ENCODE assay signal across 21 mouse cellular contexts in genomic region chr2:180796008-180796407, GRCm38 (mm10). TPM values are rescaled to one million over a fixed set of nuclear protein-coding genes. Genes with fewer than 3 reads are reported as not detected.
DNase-seq lines count a peak whose midpoint lies in the region; ATAC-seq and TF ChIP-seq lines count a peak whose summit lies in the region.
"Had no signal": no experiment of that assay in that cellular context is flagged by ENCODE, and none has a peak within 500 bp of the region (broad histone marks: within the 10 kb centered on the region; RNA-seq: fewer than 3 reads in every experiment).

No protein-coding gene starts in this region.

- ATAC-seq in hindbrain, embryonic 12.5 days (ENCODE audit: low FRiP score) = no peak
- ATAC-seq in lung, postnatal 0 days = no peak
- ATAC-seq in midbrain, postnatal 0 days (ENCODE audit: low FRiP score) = no peak

- no peak for TF ChIP-seq EP300 in lung, postnatal 0 days (IDR thresholded peaks at IDR 0.05)

- H3K4me2 ChIP-seq in hindbrain, embryonic 12.5 days (replicated peaks) = no peak overlapping the region
- no peak overlapping the region for H3K4me2 ChIP-seq in lung, postnatal 0 days (replicated peaks; ENCODE audit: low read depth, low read length)
- no peak overlapping the region for H3K4me2 ChIP-seq in midbrain, postnatal 0 days (ENCODE audit: low read depth, low read length, poor library complexity, severe bottlenecking)
- H3K4me2 ChIP-seq: embryonic facial prominence, embryonic 13.5 days; heart, embryonic 11.5 days; hindbrain, embryonic 15.5 days; neural tube, embryonic 13.5 days had no signal

- WGBS in hindbrain, embryonic 10.5 days = 55% methylated on average over 4 of the region's 4 CpGs
- WGBS in hindbrain, embryonic 12.5 days = 59% methylated on average over 4 of the region's 4 CpGs
- 47% methylated on average over 4 of the region's 4 CpGs for WGBS in lung, postnatal 0 days
- 56% methylated on average over 4 of the region's 4 CpGs for WGBS in midbrain, postnatal 0 days

- H3K9ac ChIP-seq in hindbrain, embryonic 12.5 days = no peak overlapping the region
- no peak overlapping the region for H3K9ac ChIP-seq in lung, postnatal 0 days (replicated peaks; ENCODE audit: low read depth)
- H3K9ac ChIP-seq in midbrain, postnatal 0 days (replicated peaks; ENCODE audit: low read length, poor library complexity, severe bottlenecking) = no peak overlapping the region
- H3K9ac ChIP-seq: embryonic facial prominence, embryonic 13.5 days; hindbrain, embryonic 15.5 days; neural tube, embryonic 13.5 days had no signal

- TF ChIP-seq CTCF in lung, postnatal 0 days (IDR thresholded peaks at IDR 0.05) = peak; percentile 36
- TF ChIP-seq CTCF in midbrain, postnatal 0 days (IDR thresholded peaks at IDR 0.05) = peak; percentile 56

- no peak for DNase-seq in hindbrain, embryonic 10.5 days (ENCODE audit: low spot score)
- DNase-seq in lung, postnatal 0 days (ENCODE audit: low spot score) = no peak
- DNase-seq in lung, postnatal 4 days = no peak
- DNase-seq in NIH3T3 (ENCODE audit: low read depth) = peak; percentile 12
- DNase-seq in midbrain, postnatal 0 days (ENCODE audit: low spot score) = no peak
- DNase-seq in frontal cortex, adult 2 months (ENCODE audit: extremely low spot score in 1 of 2, low spot score in 1 of 2) = no peak
- DNase-seq: cerebellum, adult 9-11 months; kidney, adult 9 months; liver; thymus, postnatal 25 days had no signal

- H3K9me3 ChIP-seq in hindbrain, embryonic 10.5 days = no peaks in the 10 kb centered on the region
- H3K9me3 ChIP-seq in hindbrain, embryonic 12.5 days (replicated peaks) = no peaks in the 10 kb centered on the region
- H3K9me3 ChIP-seq in lung, postnatal 0 days (ENCODE audit: low read length) = no peaks in the 10 kb centered on the region
- H3K9me3 ChIP-seq in midbrain, postnatal 0 days (ENCODE audit: low read length) = no peaks in the 10 kb centered on the region
- H3K9me3 ChIP-seq: embryonic facial prominence, embryonic 13.5 days; hindbrain, embryonic 15.5 days; neural tube, embryonic 13.5 days had no signal

- H3K27ac ChIP-seq in hindbrain, embryonic 10.5 days = peak overlapping the region; percentile 84
- no peak overlapping the region for H3K27ac ChIP-seq in hindbrain, embryonic 12.5 days
- H3K27ac ChIP-seq in lung, postnatal 0 days (ENCODE audit: low read length) = no peak overlapping the region
- H3K27ac ChIP-seq in midbrain, postnatal 0 days (ENCODE audit: low read depth, low read length) = no peak overlapping the region
- H3K27ac ChIP-seq: embryonic facial prominence, embryonic 13.5 days; hindbrain, embryonic 15.5 days; neural tube, embryonic 13.5 days had no signal

- no peaks in the 10 kb centered on the region for H3K27me3 ChIP-seq in hindbrain, embryonic 10.5 days (ENCODE audit: insufficient read depth, poor library complexity, severe bottlenecking)
- H3K27me3 ChIP-seq in hindbrain, embryonic 12.5 days = 0 out of 2 replicates have a peak, but pooled peaks cover under 1% of the 10 kb centered on the region
- no peaks in the 10 kb centered on the region for H3K27me3 ChIP-seq in lung, postnatal 0 days (replicated peaks; ENCODE audit: insufficient read depth, low read length)
- H3K27me3 ChIP-seq in midbrain, postnatal 0 days (ENCODE audit: insufficient read depth, low read length) = no peaks in the 10 kb centered on the region
- H3K27me3 ChIP-seq: hindbrain, embryonic 15.5 days; neural tube, embryonic 13.5 days had no signal

- H3K4me1 ChIP-seq in hindbrain, embryonic 10.5 days (replicated peaks) = peaks cover 37% of the 10 kb centered on the region
- H3K4me1 ChIP-seq in hindbrain, embryonic 12.5 days = peaks cover 12% of the 10 kb centered on the region
- no peaks in the 10 kb centered on the region for H3K4me1 ChIP-seq in lung, postnatal 0 days (ENCODE audit: insufficient read depth, low read depth, low read length)
- no peaks in the 10 kb centered on the region for H3K4me1 ChIP-seq in midbrain, postnatal 0 days (ENCODE audit: insufficient read depth, low read length)
- H3K4me1 ChIP-seq: hindbrain, embryonic 15.5 days had no signal

- no peak overlapping the region for H3K4me3 ChIP-seq in hindbrain, embryonic 10.5 days
- no peak overlapping the region for H3K4me3 ChIP-seq in hindbrain, embryonic 12.5 days
- H3K4me3 ChIP-seq in lung, postnatal 0 days (ENCODE audit: low read depth, low read length) = no peak overlapping the region
- H3K4me3 ChIP-seq in midbrain, postnatal 0 days (ENCODE audit: low read depth, low read length) = no peak overlapping the region
- H3K4me3 ChIP-seq: embryonic facial prominence, embryonic 13.5 days; hindbrain, embryonic 15.5 days; neural tube, embryonic 13.5 days had no signal

- no peaks in the 10 kb centered on the region for H3K36me3 ChIP-seq in hindbrain, embryonic 10.5 days
- no peaks in the 10 kb centered on the region for H3K36me3 ChIP-seq in hindbrain, embryonic 12.5 days
- H3K36me3 ChIP-seq in lung, postnatal 0 days (ENCODE audit: insufficient read depth, low read length) = no peaks in the 10 kb centered on the region
- H3K36me3 ChIP-seq in midbrain, postnatal 0 days (ENCODE audit: insufficient read depth, low read length) = no peaks in the 10 kb centered on the region
- H3K36me3 ChIP-seq: embryonic facial prominence, embryonic 13.5 days; hindbrain, embryonic 15.5 days; neural tube, embryonic 13.5 days had no signal

RNA-seq across cellular contexts. Expression of gene Bhlhe23, which starts 19.3 kb away (rescaled TPM):
- polyA plus RNA-seq in hindbrain, embryonic 10.5 days (2016; fragmentation: Nextera tagmentation; extraction: Ambion mirVana) = 5.0 and 6.1 TPM in 2 replicates
- polyA plus RNA-seq in hindbrain, embryonic 12.5 days (2016; fragmentation: Nextera tagmentation; extraction: Ambion mirVana) = 2.3 and 3.3 TPM in 2 replicates
- not detected in 2 replicates for polyA plus RNA-seq in lung, postnatal 0 days (2015; fragmentation: Nextera tagmentation; extraction: Ambion mirVana)
- total RNA-seq in midbrain, postnatal 0 days (2014; rRNA removed) = 7.6 and 7.9 TPM in 2 replicates
- 5.9 and 6.0 TPM in 2 replicates for polyA plus RNA-seq in midbrain, postnatal 0 days (2015; fragmentation: Nextera tagmentation; extraction: Ambion mirVana)
- polyA plus RNA-seq in frontal cortex, adult 2 months (2012; rRNA removed) = 0.04 and 0.08 TPM in 2 replicates
- total RNA-seq: adrenal gland, adult 18-20 months; gastrocnemius, adult 8-10 months; layer of hippocampus, adult 8-10 months; left cerebral cortex, postnatal 14 days had no signal
- polyA plus RNA-seq: embryonic facial prominence, embryonic 13.5 days; heart, embryonic 11.5 days; small intestine, adult 2 months; stomach, embryonic 14.5 days had no signal
